Mouse (Mus musculus) frontal cortex, postnatal 36 days (tissue): ENCODE measurements around the gene Tff1.

Source experiments
- DNase-seq, 2 experiments: peaks; one replicate each; pipeline ENCODE4 v3.0.0; 2022; ENCODE audit warnings: low spot score in 2 of 2

The Tff1 gene

DNA sequence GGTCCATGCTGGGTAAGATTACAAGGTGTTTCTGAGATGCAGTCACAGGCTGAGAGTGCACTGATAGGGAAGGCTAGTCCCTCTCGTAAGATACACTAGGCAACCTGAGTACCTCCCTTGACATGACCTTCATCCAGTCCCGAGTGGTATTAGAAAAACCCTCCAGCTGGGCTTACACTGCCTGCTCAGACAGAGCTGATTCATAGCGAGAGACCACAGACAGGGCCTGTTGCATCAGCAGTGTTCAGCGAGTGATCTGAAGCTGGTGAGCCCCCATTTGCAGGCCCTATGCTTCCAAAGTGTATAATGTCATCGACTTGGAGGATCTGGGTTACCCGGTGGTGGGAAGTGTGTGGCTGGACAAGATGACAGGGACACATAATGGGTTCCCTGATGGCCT, at the start of gene Tff1:
Tff1 (minus strand) TSS at position 151 of the 400 bp plus-strand sequence.
- no peak for DNase-seq

DNA sequence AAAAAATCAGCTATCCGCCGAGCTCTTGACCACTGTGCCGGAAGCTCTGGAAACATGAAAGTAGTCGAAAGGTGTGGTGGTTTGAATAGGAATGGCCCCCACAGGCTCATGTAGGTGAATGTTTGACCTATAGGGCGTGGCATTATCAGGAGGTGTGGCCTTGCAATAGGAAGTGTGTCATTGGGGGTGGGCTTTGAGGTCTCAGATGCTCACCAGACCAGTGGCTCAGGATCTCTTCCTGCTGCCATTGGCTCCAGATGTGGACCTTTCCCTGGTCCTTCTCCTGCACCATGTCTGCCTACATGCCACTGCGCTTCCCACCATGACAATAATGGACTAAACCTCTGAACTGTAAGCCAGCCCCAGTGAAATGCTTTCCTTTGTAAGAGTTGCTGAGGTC, 46.8 kb upstream of the Tff1 start:
- DNase-seq = no peak

GRCm38 (mm10) chr17:31210299-31210698, 45.2 kb upstream of the Tff1 start:
- no peak for DNase-seq

GRCm38 (mm10) chr17:31209376-31209930, 44.4 kb upstream of the Tff1 start:
- DNase-seq = no peak

GRCm38 (mm10) chr17:31208654-31209053, 43.6 kb upstream of the Tff1 start:
- DNase-seq = no peak

DNA sequence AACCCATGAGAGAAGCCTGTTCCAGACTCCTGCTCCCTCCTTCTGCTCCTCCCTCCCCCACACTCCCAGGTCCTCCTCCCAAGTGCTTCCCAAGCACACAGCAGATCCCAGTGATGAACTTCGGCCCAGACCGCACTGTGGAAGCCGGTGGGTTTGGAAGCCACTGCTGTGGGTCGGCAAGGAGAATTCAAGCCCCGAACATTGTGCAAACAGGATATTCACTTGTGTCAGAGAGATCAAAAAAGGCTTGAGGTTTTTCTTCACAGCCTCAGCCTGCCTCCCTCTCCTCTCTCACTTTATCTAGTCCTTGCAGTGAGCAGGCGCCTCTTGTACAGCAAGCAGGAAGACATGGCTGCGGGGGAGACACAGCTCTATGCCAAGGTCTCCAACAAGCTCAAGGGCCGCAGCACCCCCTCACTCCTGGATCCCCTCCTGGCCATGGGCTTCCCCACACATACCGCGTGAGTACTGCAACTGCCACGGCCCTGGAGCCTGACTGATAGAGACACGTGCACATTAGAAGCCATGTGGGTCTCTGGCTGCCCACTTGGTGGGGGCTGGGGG, 42.8 kb upstream of the Tff1 start, which contains the start of gene Ubash3a:
Ubash3a (plus strand) TSS at position 103 of the 564 bp plus-strand sequence.
- DNase-seq = no peak

DNA sequence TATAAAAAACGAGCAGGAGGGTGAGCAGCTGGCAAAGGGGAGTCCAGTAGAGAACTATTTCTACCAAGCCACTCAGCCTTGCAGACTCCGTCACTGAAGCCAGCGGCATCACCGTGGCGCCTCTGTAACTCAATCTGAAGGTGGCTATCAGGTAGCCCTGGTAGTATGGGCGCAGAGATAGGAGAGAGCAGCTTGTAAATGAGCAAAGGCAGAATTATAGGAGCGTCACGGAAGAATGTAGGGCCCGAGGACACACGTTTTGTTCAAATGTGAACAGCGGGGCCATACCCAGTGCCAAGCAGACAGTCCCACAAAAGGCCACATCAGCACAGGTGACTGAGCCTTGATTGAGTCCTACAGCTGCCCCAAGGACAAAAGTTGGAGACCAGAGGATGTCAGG, 33.8 kb upstream of the Tff1 start, which contains the start of gene Tmprss3:
Tmprss3 (minus strand) TSS at position 101 of the 400 bp plus-strand sequence.
- no peak for DNase-seq

GRCm38 (mm10) chr17:31196283-31196682, 31.2 kb upstream of the Tff1 start:
- no peak for DNase-seq

DNA sequence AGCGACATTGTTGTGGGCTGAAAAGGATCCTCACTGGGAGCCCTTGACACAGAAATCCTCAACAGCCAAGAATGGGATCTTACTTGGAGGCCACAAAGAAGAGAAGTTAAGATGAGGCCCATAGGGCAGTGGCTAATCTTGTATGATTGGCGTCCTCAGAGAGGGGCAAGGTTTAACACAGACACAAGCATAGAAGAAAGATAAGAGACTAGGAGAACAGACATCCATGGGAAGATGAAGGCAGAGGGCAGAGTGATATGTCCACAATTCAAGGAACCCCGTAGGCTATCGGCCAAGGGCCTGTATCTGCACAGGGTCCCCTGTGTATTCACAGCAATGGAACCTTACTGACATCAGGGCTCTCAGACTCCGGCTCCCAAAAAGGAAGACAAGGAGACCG, 30.1 kb upstream of the Tff1 start:
- DNase-seq = no peak

GRCm38 (mm10) chr17:31193360-31193759, 28.3 kb upstream of the Tff1 start:
- no peak for DNase-seq

DNA sequence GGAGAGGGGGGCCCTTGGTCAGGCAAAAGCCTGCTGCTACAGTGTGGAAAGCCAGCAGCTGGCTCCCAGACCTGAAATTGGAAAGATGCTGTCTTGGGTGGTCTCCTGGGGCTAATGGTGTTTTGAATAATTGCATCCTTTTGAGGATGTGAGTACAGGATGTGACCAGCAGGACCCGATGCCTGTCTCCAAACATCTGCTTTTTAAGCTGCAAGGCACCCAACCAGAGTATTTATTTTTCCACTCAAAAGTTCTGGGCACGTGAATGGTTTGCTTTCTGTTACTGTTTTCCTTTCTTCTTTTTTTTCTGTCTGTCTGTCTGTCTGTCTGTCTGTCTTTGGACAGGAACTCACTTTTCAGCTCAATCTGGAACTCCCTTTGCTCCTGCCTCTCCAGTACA, 27.6 kb upstream of the Tff1 start:
- DNase-seq = no peak

DNA sequence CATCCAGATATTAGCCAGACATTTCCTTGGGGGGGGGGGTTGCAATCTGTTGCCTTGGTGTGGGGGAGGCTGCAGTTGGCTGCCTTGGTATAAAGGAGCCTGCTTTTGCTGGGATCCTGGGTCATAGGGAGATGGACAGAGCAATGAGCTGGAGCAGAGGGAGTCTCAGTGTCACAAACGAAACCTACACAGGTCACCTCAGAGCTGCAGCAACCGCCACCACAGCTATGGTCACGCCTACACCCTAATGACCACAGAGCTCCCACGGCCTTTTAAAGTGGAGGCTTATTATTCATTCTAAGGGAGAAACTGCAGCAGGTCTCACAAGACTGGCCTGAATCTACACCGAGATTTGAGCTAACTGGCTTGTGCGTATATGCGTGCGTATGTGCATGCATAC, 26.7 kb upstream of the Tff1 start:
- DNase-seq = no peak

- peak; percentile 67 to 70 for DNase-seq
These were observed 22.3 kb upstream of the Tff1 start for GRCm38 (mm10) chr17:31187370-31187769.

DNA sequence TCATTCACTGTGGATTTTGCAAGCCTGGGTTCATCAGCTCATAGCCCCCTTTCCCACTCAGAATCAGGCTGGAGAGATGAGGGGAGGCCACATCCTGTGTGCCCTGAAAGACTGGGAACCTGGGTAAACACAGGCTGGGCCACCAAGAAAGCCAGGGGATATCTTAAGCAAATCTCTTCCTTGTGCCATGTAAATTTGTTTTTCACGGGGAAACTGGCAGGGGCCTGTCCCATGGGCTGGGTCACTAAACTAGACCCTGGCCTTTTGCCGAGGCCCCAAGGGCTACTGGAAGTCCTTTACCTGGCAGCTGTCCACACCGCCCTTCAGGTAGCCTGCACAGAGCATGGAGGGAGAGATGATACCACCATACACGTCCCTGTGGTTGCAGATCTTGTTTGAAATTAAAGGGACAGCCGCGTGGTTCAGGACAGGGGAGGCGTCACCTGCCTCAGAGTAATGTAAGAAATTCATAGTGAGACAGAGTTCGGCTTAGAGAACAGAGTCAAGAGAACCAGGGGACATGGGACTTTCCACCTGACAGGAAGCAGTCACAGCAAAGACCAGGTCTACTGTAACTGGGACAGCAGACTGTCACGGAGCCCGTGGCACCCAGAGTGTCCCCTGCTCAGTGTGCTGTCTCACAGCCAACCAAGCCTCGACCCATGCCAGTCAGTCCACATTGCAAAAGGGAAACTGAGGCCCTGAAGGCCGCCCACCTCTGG, 19.4 kb upstream of the Tff1 start:
- DNase-seq = no peak

GRCm38 (mm10) chr17:31183180-31183974, 18.3 kb upstream of the Tff1 start:
- peak; percentile 20 to 53 for DNase-seq

GRCm38 (mm10) chr17:31181490-31181889, 16.4 kb upstream of the Tff1 start:
- no peak for DNase-seq

DNA sequence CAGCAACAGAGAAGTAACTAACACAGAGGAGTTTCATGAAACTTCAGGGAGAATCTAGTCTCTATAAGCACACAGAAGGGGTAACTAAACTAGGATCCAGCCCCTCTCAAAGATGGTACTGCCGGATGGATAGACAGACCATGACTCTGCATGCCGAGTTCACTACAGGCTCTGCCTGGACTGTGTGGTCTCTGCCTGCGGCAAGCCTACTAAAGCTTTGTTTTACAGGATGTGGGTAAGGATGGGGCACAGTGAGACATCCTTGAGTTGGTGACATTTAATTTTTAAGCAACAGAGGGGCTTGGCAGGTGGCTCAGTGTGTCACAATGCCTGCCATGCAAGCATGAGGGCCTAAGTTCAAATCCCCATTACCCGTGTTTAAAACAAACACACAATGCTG, 11.2 kb upstream of the Tff1 start:
- DNase-seq = no peak

DNA sequence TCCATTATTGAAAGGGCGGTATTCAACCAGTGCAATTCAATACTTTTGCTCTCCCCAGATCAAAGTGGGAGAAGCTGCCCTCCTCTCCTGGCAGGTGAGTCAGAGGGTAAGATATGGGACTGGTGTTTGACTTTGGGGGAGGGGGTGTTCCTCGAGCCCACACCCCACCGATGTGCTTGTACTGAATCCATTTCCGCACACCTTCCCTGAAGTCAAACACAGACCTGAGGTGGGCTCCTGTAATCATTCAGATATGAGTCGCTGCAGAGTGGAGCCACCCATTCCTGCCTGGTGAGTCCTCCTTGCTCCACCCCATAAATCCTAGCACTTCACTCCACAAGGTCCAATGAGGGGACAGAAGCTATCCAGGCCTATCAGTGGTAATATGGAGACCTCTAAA, 4.7 kb upstream of the Tff1 start:
- no peak for DNase-seq

DNA sequence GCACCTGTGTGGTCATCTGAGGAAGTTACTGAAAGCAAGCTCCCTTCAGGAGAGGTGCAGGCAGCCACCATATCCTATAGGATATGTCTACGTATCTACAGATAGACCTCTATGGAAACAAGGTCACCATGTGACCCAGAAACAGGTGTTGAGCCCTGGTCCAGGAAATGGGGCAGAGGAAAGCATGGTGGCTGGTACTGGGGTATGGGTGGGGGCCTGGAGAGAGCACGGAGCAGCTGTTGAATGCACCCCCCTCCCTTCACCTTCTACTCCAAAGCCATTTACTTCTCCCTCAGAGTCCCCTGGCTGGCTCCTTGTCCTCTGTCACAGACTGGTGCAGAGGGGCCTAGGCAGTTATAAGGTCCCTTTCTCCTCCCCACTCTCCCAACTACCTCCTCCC, 1.3 kb downstream of the Tff1 start:
- DNase-seq = no peak

DNA sequence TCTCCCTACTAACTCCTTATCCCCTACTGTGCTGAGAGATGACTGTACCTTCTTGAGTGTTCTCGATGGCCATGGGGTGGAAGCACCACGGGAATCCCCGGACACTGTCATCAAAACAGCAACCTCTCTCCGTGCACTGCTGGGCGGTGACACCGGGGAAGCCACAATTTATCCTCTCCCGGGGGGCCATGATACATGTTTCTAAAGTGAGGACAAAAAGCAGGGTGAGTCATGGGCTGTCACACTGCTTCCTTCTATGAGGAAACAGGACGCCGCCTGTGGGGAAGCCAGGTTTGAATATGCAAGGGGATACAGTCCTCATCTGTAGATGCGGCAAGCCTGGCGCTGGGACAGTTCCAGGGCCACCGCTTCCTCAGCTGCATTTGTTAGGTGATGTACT, 2.5 kb downstream of the Tff1 start:
- no peak for DNase-seq

GRCm38 (mm10) chr17:31160291-31160690, 4.8 kb downstream of the Tff1 start:
- DNase-seq = no peak

DNA sequence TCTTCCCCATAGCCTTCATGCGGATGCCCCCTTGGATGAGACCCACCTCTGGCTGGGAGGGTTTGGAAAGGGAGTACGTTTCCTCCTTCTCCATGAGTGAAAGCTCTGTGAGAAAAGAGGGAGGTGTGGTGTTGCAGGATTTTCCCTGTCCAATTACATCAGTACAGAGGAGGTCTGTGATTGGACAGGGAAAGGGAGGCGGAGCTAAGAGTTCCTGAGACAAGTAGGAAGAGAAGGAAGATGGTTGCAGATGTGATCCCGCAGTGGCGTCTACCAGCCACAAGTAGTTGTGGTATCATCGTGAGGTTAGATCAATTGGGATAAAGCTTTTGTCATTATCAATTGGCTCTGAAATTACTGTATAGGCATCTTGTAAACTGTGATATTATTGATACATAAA, 7.2 kb downstream of the Tff1 start:
- DNase-seq = no peak
